ENCODE assay signal across 11 mouse cellular contexts in genomic region chr2:36035413-36036081, GRCm38 (mm10). TPM values are rescaled to one million over a fixed set of nuclear protein-coding genes. Genes with fewer than 3 reads are reported as not detected.
A peak's percentile ranks its signal among the peaks of the same experiment; 100 is the strongest.
DNase-seq lines count a peak whose midpoint lies in the region; ATAC-seq lines count a peak whose summit lies in the region.
"Had no signal": no experiment of that assay in that cellular context is flagged by ENCODE, and none has a peak within 500 bp of the region (broad histone marks: within the 10 kb centered on the region; RNA-seq: fewer than 3 reads in every experiment).

No protein-coding gene starts in this region.

- DNase-seq in heart, adult 9 months (ENCODE audit: low spot score in 2 of 2): peak; percentile 36 to 60
- DNase-seq in heart, postnatal 36 days: no peak
- peak; percentile 11 for DNase-seq in NIH3T3 (ENCODE audit: low read depth)
- peak; percentile 23 to 42 for DNase-seq in lung, postnatal 4 days
- DNase-seq in layer of hippocampus, adult 9-10 months (ENCODE audit: low spot score): no peak
- DNase-seq in thymus, postnatal 10 days (ENCODE audit: low spot score in 2 of 2): no peak
- DNase-seq: cerebellum, adult 9-10 months; gastrocnemius, postnatal 36 days; thymus, adult 2 months had no signal

- ATAC-seq in granulocyte monocyte progenitor cell, adult 5-6 weeks (replicated peaks; ENCODE audit: poor library complexity, severe bottlenecking): peak; percentile 90
- ATAC-seq: forebrain, embryonic 14.5 days had no signal

- intact Hi-C loops in heart, postnatal 36 days (cut with DNase I): loop anchor here (5.0 kb wide), 1 partner anchor 67 kb away; no protein-coding TSS in a partner anchor

RNA-seq across cellular contexts. Expression of gene Ndufa8, which starts 13.7 kb away (rescaled TPM):
- total RNA-seq in heart, postnatal 36 days (2021): 100 to 1,000 TPM; 662 to 685 TPM
- 105 and 132 TPM in 2 replicates for total RNA-seq in granulocyte monocyte progenitor cell, adult 5-6 weeks (2014; fragmentation: Nextera tagmentation)
- total RNA-seq in granulocyte monocyte progenitor cell, adult 5-6 weeks (2017): 38.0 and 58.6 TPM in 2 replicates

RNA-seq across cellular contexts. Expression of gene Morn5, which starts 13.7 kb away (rescaled TPM):
- not detected for total RNA-seq in heart, postnatal 36 days (2021)
- total RNA-seq in granulocyte monocyte progenitor cell, adult 5-6 weeks (2014; fragmentation: Nextera tagmentation): not detected in 2 replicates
- total RNA-seq in granulocyte monocyte progenitor cell, adult 5-6 weeks (2017): 1.5 TPM in 1 of 2 replicates, not detected in the other
- total RNA-seq: gastrocnemius, postnatal 36 days had no signal

RNA-seq across cellular contexts. Expression of gene Ttll11, which starts 55.8 kb away (rescaled TPM):
- total RNA-seq in heart, postnatal 36 days (2021): 1 to 10 TPM; 1.1 to 2.5 TPM
- total RNA-seq in granulocyte monocyte progenitor cell, adult 5-6 weeks (2014; fragmentation: Nextera tagmentation): 0.34 TPM in 1 of 2 replicates, not detected in the other
- not detected in 2 replicates for total RNA-seq in granulocyte monocyte progenitor cell, adult 5-6 weeks (2017)

Comparison
In these comparisons a context has a peak if more than half of its experiments do, and no peak if none do; other contexts are left out.
1. DNase-seq: peak in heart, adult 9 months (2 of 2), NIH3T3 (single experiment) and lung, postnatal 4 days (2 of 2); none in heart, postnatal 36 days (0 of 2), layer of hippocampus, adult 9-10 months (single experiment) and thymus, postnatal 10 days (0 of 2).
2. RNA of gene Ndufa8, which starts 13.7 kb away (total RNA-seq): 662 to 685 TPM in heart, postnatal 36 days; 38.0 to 132 TPM in granulocyte monocyte progenitor cell, adult 5-6 weeks; every median in the first group is over 4 times any median in the second.